Mouse (Mus musculus) hindbrain, embryonic 12.5 days (tissue): Measurements from ENCODE around the gene Tiam1. TPM values are rescaled to one million over a fixed set of nuclear protein-coding genes. Genes with fewer than 3 reads are reported as not detected.

ENCODE experiments used
- ATAC-seq: fragments of 200-750 bp; cut with Nextera tagmentation; 2 replicates; pipeline ENCODE4 v1.8.0; 2017; ENCODE audit warnings: moderate TSS enrichment; ENCODE audit not compliant: low FRiP score
- H3K27ac ChIP-seq: fragments of 300-500 bp; sonication (generic); 2 replicates; pipeline ENCODE4 v1.5.1; 2016; ENCODE audit warnings: mild to moderate bottlenecking
- H3K27me3 ChIP-seq: fragments of 300-500 bp; sonication (generic); 2 replicates; pipeline ENCODE4 v1.6.1; 2016; ENCODE audit warnings: mild to moderate bottlenecking
- H3K36me3 ChIP-seq: fragments of 300-500 bp; sonication (generic); 2 replicates; pipeline ENCODE4 v1.6.1; 2016; ENCODE audit warnings: mild to moderate bottlenecking
- H3K4me1 ChIP-seq: fragments of 300-500 bp; sonication (generic); 2 replicates; pipeline ENCODE4 v1.6.1; 2016
- H3K4me2 ChIP-seq: fragments of 300-500 bp; sonication (generic); replicated peaks from 2 replicates; pipeline ENCODE4 v1.6.1; 2016; ENCODE audit warnings: mild to moderate bottlenecking
- H3K4me3 ChIP-seq: fragments of 300-500 bp; sonication (generic); 2 replicates; pipeline ENCODE4 v1.5.1; 2016; ENCODE audit warnings: mild to moderate bottlenecking
- H3K9ac ChIP-seq: fragments of 300-500 bp; sonication (generic); 2 replicates; pipeline ENCODE4 v1.6.1; 2016; ENCODE audit warnings: mild to moderate bottlenecking, moderate library complexity
- H3K9me3 ChIP-seq: fragments of 300-500 bp; sonication (generic); replicated peaks from 2 replicates; pipeline ENCODE4 v1.6.1; 2016; ENCODE audit warnings: mild to moderate bottlenecking
- WGBS: fragments of 180-500 bp; shearing (Covaris S2); methylation state at CpG from one replicate; pipeline ENCODE4 v1.1.7; 2016; 5-methylcytosine and 5-hydroxymethylcytosine counted together
- polyA plus RNA-seq: library from polyadenylated mRNA; unstranded; fragments of >200 nt; fragmentation: Nextera tagmentation; extraction: Ambion mirVana; gene quantifications from 2 replicates; pipeline ENCODE4 v1.2.1, GENCODE M21; 2016

The Tiam1 gene
- polyA plus RNA-seq, 1 experiment from 2014 or later = 25.7 TPM

DNA sequence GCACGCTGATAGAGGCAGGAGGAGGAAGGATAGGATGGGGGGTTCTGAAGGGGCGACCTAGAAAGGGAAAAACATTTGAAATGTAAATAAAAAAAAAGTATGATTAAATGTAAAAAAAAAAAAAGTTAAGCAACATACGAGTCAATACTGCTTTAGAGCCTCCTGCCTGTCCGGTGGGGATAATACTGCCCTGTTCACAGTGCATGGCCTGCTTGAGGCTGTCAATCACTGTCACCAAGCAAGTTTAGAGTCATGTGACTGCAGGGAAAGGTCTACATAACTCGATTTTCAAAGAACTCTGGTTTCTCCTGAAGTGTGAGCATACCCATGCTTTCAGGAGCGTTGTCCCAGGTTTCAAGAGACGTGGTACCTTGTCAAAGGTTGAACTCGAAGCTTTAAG, 15.2 kb downstream of the Tiam1 start:
- no peak overlapping the region for H3K27ac ChIP-seq
- no peaks in the 10 kb centered on the region for H3K27me3 ChIP-seq
- no peak overlapping the region for H3K9ac ChIP-seq
- H3K4me2 ChIP-seq = no peak overlapping the region
- peak; percentile 44; the same call in 1 of the 2 replicates for ATAC-seq
- 57% methylated on average over 8 of the region's 8 CpGs for WGBS
- peaks cover 28% of the 10 kb centered on the region for H3K4me1 ChIP-seq
- no peak overlapping the region for H3K4me3 ChIP-seq
- no peaks in the 10 kb centered on the region for H3K36me3 ChIP-seq
- H3K9me3 ChIP-seq = no peaks in the 10 kb centered on the region

DNA sequence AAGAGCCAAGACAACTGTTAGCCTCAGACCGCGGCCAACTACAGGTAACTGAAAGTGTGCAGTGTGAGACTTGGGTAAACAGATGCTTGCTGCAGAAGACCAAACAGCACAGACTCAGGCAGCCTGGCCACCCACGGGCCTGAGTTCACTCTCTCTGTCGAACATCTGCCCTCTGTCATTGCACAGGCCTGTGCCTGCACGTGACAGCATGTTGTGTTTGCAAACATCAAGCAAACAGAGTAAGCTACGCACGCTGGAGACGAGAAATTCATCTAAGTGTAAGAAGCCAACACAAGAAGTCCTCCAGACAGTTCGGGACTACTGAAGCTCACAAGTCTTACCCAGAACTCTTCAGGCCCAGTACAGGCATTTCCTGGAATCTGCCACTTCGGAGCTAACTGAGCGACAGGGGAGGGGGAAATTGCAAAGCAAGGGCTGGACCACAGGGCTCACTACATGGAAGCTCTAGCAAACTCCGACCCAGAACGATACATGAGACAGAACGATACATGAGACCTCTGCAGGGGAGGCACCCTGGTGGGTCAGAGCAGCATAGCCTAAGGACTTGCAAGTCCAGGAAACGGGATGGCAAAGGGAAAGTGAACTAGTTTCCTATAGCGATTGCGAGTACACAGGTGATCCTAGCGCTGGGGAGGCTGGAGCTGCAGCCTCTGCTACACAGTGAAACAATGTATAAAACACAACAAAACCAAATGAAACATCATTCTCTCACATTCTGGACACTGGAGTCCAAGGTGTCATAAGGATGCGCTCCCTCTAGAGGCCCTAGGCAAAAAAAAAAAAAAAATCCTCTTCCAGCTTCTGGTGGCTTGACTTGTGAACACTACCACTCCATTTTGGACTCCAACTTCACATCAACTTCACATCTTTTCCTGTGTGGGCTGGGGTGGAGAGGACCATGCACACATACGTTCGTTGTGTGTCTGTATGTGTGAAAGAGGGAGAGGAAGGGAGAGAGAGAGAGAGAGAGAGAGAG, 18.0 kb downstream of the Tiam1 start:
- Histone ChIP-seq H3K9ac (no peak overlapping the region), H3K27ac (no peak overlapping the region), H3K4me1 (peaks cover 26% of the 10 kb centered on the region), H3K4me3 (no peak overlapping the region), H3K36me3 (no peaks in the 10 kb centered on the region), H3K27me3 (no peaks in the 10 kb centered on the region), H3K4me2 (no peak overlapping the region), H3K9me3 (peaks cover under 1% of the 10 kb centered on the region)
- WGBS = 74% methylated on average over 21 of the region's 21 CpGs
- ATAC-seq = no peak

DNA sequence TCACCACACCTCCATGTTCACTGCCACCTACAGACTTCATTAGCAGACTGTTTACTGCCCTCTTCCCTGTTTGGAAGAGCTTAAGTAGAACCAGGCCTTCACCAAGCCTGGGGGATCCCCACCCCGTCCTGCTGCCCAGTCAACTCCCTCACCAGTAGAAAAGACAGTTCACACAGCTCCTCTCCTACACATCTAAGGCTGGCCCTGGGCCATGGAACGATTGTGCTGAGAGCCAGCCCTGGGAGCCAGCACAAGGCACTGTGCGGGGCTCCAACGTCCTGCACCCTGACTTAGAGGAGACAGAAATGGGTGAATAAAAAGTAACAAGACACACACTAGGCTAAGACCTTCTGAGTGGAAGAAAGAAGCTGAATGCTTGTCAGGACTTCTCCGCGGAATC, 20.5 kb downstream of the Tiam1 start:
- Histone ChIP-seq H3K27ac (no peak overlapping the region), H3K4me2 (no peak overlapping the region), H3K27me3 (no peaks in the 10 kb centered on the region), H3K36me3 (no peaks in the 10 kb centered on the region), H3K4me3 (no peak overlapping the region), H3K4me1 (peaks cover 15% of the 10 kb centered on the region; the same call in 1 of the 2 replicates), H3K9ac (no peak overlapping the region), H3K9me3 (peaks cover 5% of the 10 kb centered on the region)
- 84% methylated on average over 6 of the region's 6 CpGs for WGBS
- no peak for ATAC-seq

DNA sequence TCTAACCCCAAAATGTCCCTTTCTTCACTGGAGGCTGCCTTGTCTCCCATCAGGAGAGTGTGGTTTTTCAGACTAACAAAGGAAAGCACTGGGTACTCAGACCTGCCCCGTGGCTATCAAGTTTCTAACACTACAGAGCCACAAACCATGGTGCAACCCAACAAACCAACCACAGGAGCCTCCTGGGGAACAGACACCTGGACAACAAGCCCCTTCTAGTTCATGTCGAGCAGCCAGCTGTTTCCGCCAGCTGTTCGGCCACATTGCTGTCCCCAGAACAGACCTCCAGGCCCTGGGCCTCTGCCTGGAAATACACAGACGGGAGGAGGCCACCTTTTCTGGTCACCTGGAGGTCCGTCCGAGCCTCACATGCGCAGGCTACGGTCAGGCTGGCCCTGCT, 21.1 kb downstream of the Tiam1 start:
- Histone ChIP-seq H3K9me3 (peaks cover 5% of the 10 kb centered on the region), H3K4me2 (no peak overlapping the region), H3K4me3 (no peak overlapping the region), H3K4me1 (peaks cover 15% of the 10 kb centered on the region; the same call in 1 of the 2 replicates), H3K36me3 (no peaks in the 10 kb centered on the region), H3K9ac (no peak overlapping the region), H3K27ac (no peak overlapping the region), H3K27me3 (no peaks in the 10 kb centered on the region)
- WGBS = 80% methylated on average over 9 of the region's 9 CpGs
- ATAC-seq = no peak

DNA sequence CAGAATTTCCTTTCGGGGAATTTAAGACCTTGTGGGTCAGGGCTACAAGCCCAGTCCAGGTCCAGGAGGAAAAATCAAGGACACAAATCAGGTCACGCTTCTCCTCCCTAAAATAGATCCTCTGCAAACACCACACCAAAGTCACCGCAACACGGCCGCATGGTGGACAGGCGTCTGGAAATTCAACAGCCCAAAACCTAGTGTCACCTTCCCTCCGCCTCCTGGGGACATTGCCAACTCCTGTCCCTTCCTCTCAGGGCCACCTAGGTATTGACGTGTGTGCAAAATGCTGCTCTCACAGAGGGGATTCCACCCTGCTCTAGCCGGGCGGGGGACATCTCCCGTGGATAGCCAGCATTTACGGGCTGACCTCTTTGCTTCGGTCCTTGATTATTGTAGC, 21.8 kb downstream of the Tiam1 start:
- H3K9me3 ChIP-seq = peaks cover 5% of the 10 kb centered on the region
- no peak overlapping the region for H3K27ac ChIP-seq
- H3K4me1 ChIP-seq = peaks cover 15% of the 10 kb centered on the region; the same call in 1 of the 2 replicates
- WGBS = 88% methylated on average over 13 of the region's 13 CpGs
- H3K36me3 ChIP-seq = no peaks in the 10 kb centered on the region
- no peak overlapping the region for H3K4me2 ChIP-seq
- no peak overlapping the region for H3K9ac ChIP-seq
- no peak overlapping the region for H3K4me3 ChIP-seq
- ATAC-seq = no peak
- no peaks in the 10 kb centered on the region for H3K27me3 ChIP-seq

DNA sequence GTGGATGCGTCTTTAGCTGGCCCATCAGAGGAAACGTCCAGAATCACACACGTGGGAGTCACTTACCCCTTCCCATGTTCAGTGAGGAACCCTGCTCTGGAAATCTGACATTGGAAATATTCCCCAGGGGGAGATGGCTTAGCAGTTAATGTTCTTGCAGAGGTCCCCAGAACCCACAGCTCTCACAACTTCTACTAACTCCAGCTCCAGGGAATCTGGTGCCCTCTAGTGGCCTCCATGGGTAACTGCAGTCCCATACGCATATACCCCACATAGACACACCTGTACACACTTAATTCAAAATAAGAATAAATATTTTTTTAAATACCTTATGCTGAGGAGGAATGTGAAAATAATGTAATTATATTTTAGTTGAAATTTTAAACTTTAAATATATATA, 23.6 kb downstream of the Tiam1 start:
- WGBS = 95% methylated on average over 4 of the region's 4 CpGs
- Histone ChIP-seq H3K27me3 (no peaks in the 10 kb centered on the region), H3K36me3 (no peaks in the 10 kb centered on the region), H3K9me3 (peaks cover 5% of the 10 kb centered on the region), H3K4me2 (no peak overlapping the region), H3K9ac (no peak overlapping the region), H3K4me3 (no peak overlapping the region), H3K27ac (no peak overlapping the region), H3K4me1 (peaks cover 6% of the 10 kb centered on the region; the same call in 1 of the 2 replicates)
- no peak for ATAC-seq

DNA sequence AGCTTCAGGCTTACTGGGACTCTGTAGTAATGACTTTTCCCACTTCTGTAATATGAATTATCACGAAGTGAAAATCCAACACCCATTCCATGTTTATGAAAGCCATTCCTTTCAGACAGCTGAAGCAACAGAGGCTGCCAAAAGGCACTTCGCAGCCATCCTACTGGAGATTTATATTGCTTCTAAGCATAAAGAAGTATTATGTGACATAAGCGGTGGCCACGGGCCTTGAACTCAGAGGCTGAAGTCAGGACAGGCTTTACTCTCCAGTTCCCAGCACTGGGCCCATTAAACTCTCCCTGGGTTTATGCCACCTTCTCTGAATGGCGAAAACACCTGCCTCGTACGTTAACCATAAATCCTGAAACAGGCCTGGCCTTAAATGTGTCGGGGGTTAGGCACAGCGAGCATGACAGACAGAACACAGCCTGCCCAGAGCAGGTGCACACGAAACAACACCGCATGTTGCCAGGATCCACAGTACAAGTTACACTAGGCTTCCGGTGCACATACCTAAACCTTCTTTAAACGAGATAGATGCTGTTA, 26.9 kb downstream of the Tiam1 start:
- Histone ChIP-seq H3K4me2 (no peak overlapping the region), H3K4me3 (no peak overlapping the region), H3K4me1 (no peaks in the 10 kb centered on the region), H3K27me3 (no peaks in the 10 kb centered on the region), H3K9ac (no peak overlapping the region), H3K27ac (no peak overlapping the region), H3K36me3 (no peaks in the 10 kb centered on the region), H3K9me3 (peaks cover 5% of the 10 kb centered on the region)
- ATAC-seq = no peak
- 90% methylated on average over 13 of the region's 13 CpGs for WGBS

DNA sequence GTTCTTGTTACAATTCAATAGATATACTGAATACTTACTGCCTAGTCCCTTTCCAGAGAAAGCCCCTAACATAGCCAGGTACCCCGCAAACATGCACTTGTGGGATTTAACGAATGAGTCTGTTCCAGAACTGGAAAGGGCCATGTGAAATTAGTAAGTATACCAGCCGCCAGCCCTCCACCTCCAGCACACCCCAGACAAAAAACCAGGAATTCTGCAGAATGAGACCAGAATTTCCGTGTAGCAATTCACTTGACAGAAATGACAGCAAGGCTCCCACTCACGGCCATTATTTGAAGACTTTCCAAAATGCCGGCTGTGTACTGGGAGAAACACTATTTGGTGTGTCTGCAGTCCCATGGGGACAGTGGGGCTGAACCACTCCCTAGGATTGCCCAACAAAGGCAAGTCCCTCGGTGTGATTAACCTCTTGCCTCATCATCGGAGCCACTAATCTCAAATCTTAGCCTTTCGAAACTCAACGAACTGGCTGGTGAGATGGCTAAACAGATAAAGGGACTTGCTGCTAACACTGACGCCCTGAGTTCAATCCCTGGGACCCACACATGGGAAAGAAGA, 30.9 kb downstream of the Tiam1 start:
- no peaks in the 10 kb centered on the region for H3K9me3 ChIP-seq
- H3K36me3 ChIP-seq = peaks cover 1% of the 10 kb centered on the region; the same call in 1 of the 2 replicates
- ATAC-seq = no peak
- no peaks in the 10 kb centered on the region for H3K27me3 ChIP-seq
- no peaks in the 10 kb centered on the region for H3K4me1 ChIP-seq
- H3K4me3 ChIP-seq = no peak overlapping the region
- no peak overlapping the region for H3K4me2 ChIP-seq
- H3K27ac ChIP-seq = no peak overlapping the region
- H3K9ac ChIP-seq = no peak overlapping the region
- WGBS = 90% methylated on average over 11 of the region's 11 CpGs

DNA sequence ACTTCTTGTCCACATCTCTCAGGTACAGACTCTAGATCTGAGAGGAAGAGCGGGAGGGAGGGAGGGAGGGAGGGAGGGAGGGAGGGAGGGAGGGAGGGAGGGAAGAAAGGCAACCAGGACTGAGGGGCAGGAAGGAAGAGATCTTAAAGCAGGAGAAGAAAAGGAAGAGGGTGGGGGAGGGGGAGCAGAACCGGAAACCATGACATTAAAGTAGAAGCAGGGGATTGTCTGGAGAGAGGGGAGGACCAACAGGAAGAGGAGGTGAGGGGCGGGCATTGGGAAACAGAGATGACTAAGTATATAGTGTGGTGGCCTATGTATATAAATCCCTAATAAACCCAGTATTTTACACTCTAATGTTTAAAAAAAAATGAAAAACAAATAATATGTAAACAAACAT, 34.1 kb downstream of the Tiam1 start:
- no peak for ATAC-seq
- Histone ChIP-seq H3K9me3 (no peaks in the 10 kb centered on the region), H3K9ac (no peak overlapping the region), H3K27ac (no peak overlapping the region), H3K27me3 (no peaks in the 10 kb centered on the region), H3K4me2 (no peak overlapping the region), H3K4me3 (no peak overlapping the region), H3K36me3 (peaks cover 5% of the 10 kb centered on the region; the same call in 1 of the 2 replicates), H3K4me1 (0 out of 2 replicates have a peak, but pooled peaks cover 5% of the 10 kb centered on the region)
- WGBS = 75% methylated on average over 3 of the region's 3 CpGs

DNA sequence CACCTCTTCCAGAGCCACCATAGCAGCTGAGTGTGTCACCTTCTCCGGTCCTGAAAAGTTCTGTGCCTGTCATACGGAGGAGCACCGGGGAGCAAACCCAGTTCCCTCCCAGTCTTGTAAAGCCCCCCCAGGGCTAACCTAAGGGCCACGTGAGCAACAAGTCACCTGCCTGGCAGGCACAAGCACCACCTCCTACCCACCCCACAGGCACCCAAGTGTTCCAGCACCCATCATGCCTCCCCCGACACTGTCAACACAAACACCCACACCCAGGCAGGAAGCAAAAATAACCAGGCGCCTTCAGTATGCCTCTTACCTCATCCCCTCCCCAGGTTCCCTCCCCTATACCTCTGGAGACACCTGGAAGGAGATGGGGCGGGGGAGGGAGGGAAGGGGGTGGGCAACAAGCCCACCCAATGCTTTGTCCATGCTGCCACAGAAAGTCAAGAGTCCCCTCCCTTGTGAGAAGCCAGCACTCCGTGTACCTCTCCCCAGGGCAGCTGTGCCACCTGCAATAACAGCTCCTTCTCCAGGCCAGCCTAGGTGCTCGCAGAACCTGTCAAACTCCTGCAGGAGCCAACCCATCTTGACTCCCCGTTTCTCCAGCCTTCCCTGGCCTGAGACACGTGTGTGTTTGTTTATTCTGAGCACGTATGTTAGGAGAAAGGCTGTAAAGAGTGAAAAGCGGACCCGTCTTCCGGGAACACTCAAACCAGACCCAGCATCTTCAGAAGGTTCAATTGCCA, 38.7 kb downstream of the Tiam1 start:
- Histone ChIP-seq H3K4me1 (peaks cover 12% of the 10 kb centered on the region), H3K4me3 (no peak overlapping the region), H3K4me2 (no peak overlapping the region), H3K27me3 (no peaks in the 10 kb centered on the region), H3K27ac (no peak overlapping the region), H3K9me3 (no peaks in the 10 kb centered on the region), H3K9ac (no peak overlapping the region), H3K36me3 (peaks cover 5% of the 10 kb centered on the region; the same call in 1 of the 2 replicates)
- WGBS = 76% methylated on average over 14 of the region's 15 CpGs
- ATAC-seq = no peak

DNA sequence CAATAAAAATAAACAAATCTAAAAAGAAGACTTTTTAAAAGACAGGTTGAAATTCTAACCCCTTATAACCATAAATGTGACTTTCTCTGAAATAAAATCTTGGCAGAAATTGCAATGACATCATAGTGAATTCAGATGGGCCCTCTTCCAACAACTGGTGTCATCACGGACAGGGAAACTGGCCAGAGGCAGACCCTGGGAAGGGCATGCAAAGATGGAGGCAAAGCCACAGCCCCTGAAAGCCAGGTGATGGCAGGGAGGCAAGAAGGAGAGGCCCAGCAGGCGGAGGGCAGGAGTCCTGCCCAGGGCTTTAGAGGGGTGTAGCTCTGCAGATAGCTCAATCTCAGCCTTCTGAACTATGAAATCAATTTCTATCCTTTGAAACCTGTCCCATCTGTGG, 39.8 kb downstream of the Tiam1 start:
- 92% methylated on average over 2 of the region's 2 CpGs for WGBS
- peaks cover 5% of the 10 kb centered on the region; the same call in 1 of the 2 replicates for H3K36me3 ChIP-seq
- no peak for ATAC-seq
- H3K4me2 ChIP-seq = no peak overlapping the region
- no peak overlapping the region for H3K4me3 ChIP-seq
- H3K9me3 ChIP-seq = no peaks in the 10 kb centered on the region
- H3K27me3 ChIP-seq = no peaks in the 10 kb centered on the region
- H3K4me1 ChIP-seq = peaks cover 14% of the 10 kb centered on the region
- H3K9ac ChIP-seq = no peak overlapping the region
- no peak overlapping the region for H3K27ac ChIP-seq

DNA sequence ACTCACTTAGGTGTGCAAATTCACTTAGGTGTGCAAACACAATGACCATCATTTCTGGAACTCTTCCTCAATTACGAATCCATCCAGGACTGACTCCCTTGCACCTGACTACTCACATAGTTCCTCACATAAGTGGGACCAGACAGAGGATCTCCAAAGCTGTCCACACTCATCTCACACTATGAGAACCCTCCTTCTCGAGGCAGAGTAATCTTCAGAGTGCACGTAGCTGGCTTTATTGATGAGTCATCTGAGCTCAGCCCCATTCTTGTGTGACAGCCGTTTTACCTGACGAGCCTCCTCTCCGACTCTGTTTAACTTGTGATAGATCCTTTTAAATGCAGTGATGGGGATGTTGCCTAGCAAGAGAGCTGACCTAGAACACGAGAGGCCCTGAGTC, 41.0 kb downstream of the Tiam1 start:
- no peak for ATAC-seq
- Histone ChIP-seq H3K4me3 (no peak overlapping the region), H3K4me1 (peaks cover 18% of the 10 kb centered on the region), H3K27ac (no peak overlapping the region), H3K9me3 (no peaks in the 10 kb centered on the region), H3K27me3 (no peaks in the 10 kb centered on the region), H3K4me2 (no peak overlapping the region), H3K36me3 (peaks cover 3% of the 10 kb centered on the region; the same call in 1 of the 2 replicates), H3K9ac (no peak overlapping the region)
- WGBS = 88% methylated on average over 7 of the region's 7 CpGs
